Mouse (Mus musculus): ENCODE measurements around the gene Wfdc21.

The Wfdc21 gene

GRCm38 (mm10) chr11:83786835-83787234, 40.1 kb downstream of the Wfdc21 start:
- peaks cover 20% of the 10 kb centered on the region for H3K36me3 ChIP-seq (ENCODE audit: insufficient read depth, low read length)
- no peaks in the 10 kb centered on the region for H3K9me3 ChIP-seq (ENCODE audit: low read length)
- peaks cover 10% of the 10 kb centered on the region for H3K27me3 ChIP-seq (ENCODE audit: insufficient read depth, low read length)
- TF ChIP-seq NANOG (IDR thresholded peaks at IDR 0.05; ENCODE audit: borderline replicate concordance, low read length), result no peak
- TF ChIP-seq CTCF (conservative IDR thresholded peaks at IDR 0.05; ENCODE audit: low read length), result no peak
- no peak for TF ChIP-seq POU5F1 (IDR thresholded peaks at IDR 0.05; ENCODE audit: borderline replicate concordance, low read length)
- 0 out of 2 replicates have a peak overlapping the region, but pooled peaks have one; percentile 2 for H3K4me3 ChIP-seq (replicated peaks; ENCODE audit: low read length)
- peaks cover 44% of the 10 kb centered on the region for H3K4me1 ChIP-seq (replicated peaks; ENCODE audit: low read depth, low read length)

- TF ChIP-seq NANOG (IDR thresholded peaks at IDR 0.05; ENCODE audit: borderline replicate concordance, low read length) (no peak), CTCF (conservative IDR thresholded peaks at IDR 0.05; ENCODE audit: low read length) (peak; percentile 59)
- peaks cover 44% of the 10 kb centered on the region for H3K4me1 ChIP-seq (replicated peaks; ENCODE audit: low read depth, low read length)
- H3K36me3 ChIP-seq (ENCODE audit: insufficient read depth, low read length), result peaks cover 14% of the 10 kb centered on the region
- 0 out of 2 replicates have a peak overlapping the region, but pooled peaks have one; percentile 2 for H3K4me3 ChIP-seq (replicated peaks; ENCODE audit: low read length)
- H3K9me3 ChIP-seq (ENCODE audit: low read length), result no peaks in the 10 kb centered on the region; the same call in 1 of the 2 replicates
- peaks cover 10% of the 10 kb centered on the region for H3K27me3 ChIP-seq (ENCODE audit: insufficient read depth, low read length)
These were observed 40.8 kb downstream of the Wfdc21 start for GRCm38 (mm10) chr11:83787401-83788021.

GRCm38 (mm10) chr11:83788331-83788730, 41.6 kb downstream of the Wfdc21 start:
- Histone ChIP-seq H3K4me3 (replicated peaks; ENCODE audit: low read length) (no peak overlapping the region), H3K4me1 (replicated peaks; ENCODE audit: low read depth, low read length) (peaks cover 42% of the 10 kb centered on the region), H3K36me3 (ENCODE audit: insufficient read depth, low read length) (peaks cover 6% of the 10 kb centered on the region), H3K27me3 (ENCODE audit: insufficient read depth, low read length) (peaks cover 10% of the 10 kb centered on the region), H3K9me3 (ENCODE audit: low read length) (no peaks in the 10 kb centered on the region; the same call in 1 of the 2 replicates)
- TF ChIP-seq NANOG (IDR thresholded peaks at IDR 0.05; ENCODE audit: borderline replicate concordance, low read length) (no peak), POU5F1 (IDR thresholded peaks at IDR 0.05; ENCODE audit: borderline replicate concordance, low read length) (no peak), CTCF (conservative IDR thresholded peaks at IDR 0.05; ENCODE audit: low read length) (no peak)

GRCm38 (mm10) chr11:83789259-83789658, 42.5 kb downstream of the Wfdc21 start:
- TF ChIP-seq CTCF (conservative IDR thresholded peaks at IDR 0.05; ENCODE audit: low read length) (no peak), POU5F1 (IDR thresholded peaks at IDR 0.05; ENCODE audit: borderline replicate concordance, low read length) (no peak), NANOG (IDR thresholded peaks at IDR 0.05; ENCODE audit: borderline replicate concordance, low read length) (no peak)
- Histone ChIP-seq H3K4me1 (replicated peaks; ENCODE audit: low read depth, low read length) (peaks cover 37% of the 10 kb centered on the region), H3K27me3 (ENCODE audit: insufficient read depth, low read length) (peaks cover 12% of the 10 kb centered on the region)

GRCm38 (mm10) chr11:83791133-83791532, 44.4 kb downstream of the Wfdc21 start:
- no peaks in the 10 kb centered on the region; the same call in 1 of the 2 replicates for H3K9me3 ChIP-seq (ENCODE audit: low read length)
- H3K4me3 ChIP-seq (replicated peaks; ENCODE audit: low read length), result no peak overlapping the region
- TF ChIP-seq NANOG (IDR thresholded peaks at IDR 0.05; ENCODE audit: borderline replicate concordance, low read length), result no peak
- no peaks in the 10 kb centered on the region for H3K36me3 ChIP-seq (ENCODE audit: insufficient read depth, low read length)
- H3K27me3 ChIP-seq (ENCODE audit: insufficient read depth, low read length), result peaks cover 18% of the 10 kb centered on the region
- H3K4me1 ChIP-seq (replicated peaks; ENCODE audit: low read depth, low read length), result peaks cover 30% of the 10 kb centered on the region

More at GRCm38 (mm10) chr11:83789259-83789658, 42.5 kb downstream of the Wfdc21 start:
- Histone ChIP-seq H3K4me3 (replicated peaks; ENCODE audit: low read length) (no peak overlapping the region), H3K9me3 (ENCODE audit: low read length) (no peaks in the 10 kb centered on the region; the same call in 1 of the 2 replicates), H3K36me3 (ENCODE audit: insufficient read depth, low read length) (no peaks in the 10 kb centered on the region)

GRCm38 (mm10) chr11:83792316-83792914, 45.7 kb downstream of the Wfdc21 start:
- Histone ChIP-seq H3K4me1 (replicated peaks; ENCODE audit: low read depth, low read length) (peaks cover 27% of the 10 kb centered on the region), H3K4me3 (replicated peaks; ENCODE audit: low read length) (no peak overlapping the region), H3K36me3 (ENCODE audit: insufficient read depth, low read length) (no peaks in the 10 kb centered on the region), H3K9me3 (ENCODE audit: low read length) (no peaks in the 10 kb centered on the region; the same call in 1 of the 2 replicates), H3K27me3 (ENCODE audit: insufficient read depth, low read length) (peaks cover 15% of the 10 kb centered on the region)
- TF ChIP-seq POU5F1 (IDR thresholded peaks at IDR 0.05; ENCODE audit: borderline replicate concordance, low read length) (no peak), NANOG (IDR thresholded peaks at IDR 0.05; ENCODE audit: borderline replicate concordance, low read length) (no peak), CTCF (conservative IDR thresholded peaks at IDR 0.05; ENCODE audit: low read length) (no peak)

GRCm38 (mm10) chr11:83793264-83793663, 46.5 kb downstream of the Wfdc21 start:
- no peak overlapping the region for H3K4me3 ChIP-seq (replicated peaks; ENCODE audit: low read length)
- H3K9me3 ChIP-seq (ENCODE audit: low read length), result no peaks in the 10 kb centered on the region; the same call in 1 of the 2 replicates
- no peak for TF ChIP-seq NANOG (IDR thresholded peaks at IDR 0.05; ENCODE audit: borderline replicate concordance, low read length)
- no peak for TF ChIP-seq CTCF (conservative IDR thresholded peaks at IDR 0.05; ENCODE audit: low read length)
- no peak for TF ChIP-seq POU5F1 (IDR thresholded peaks at IDR 0.05; ENCODE audit: borderline replicate concordance, low read length)
- peaks cover 14% of the 10 kb centered on the region for H3K27me3 ChIP-seq (ENCODE audit: insufficient read depth, low read length)
- no peaks in the 10 kb centered on the region for H3K36me3 ChIP-seq (ENCODE audit: insufficient read depth, low read length)
- peaks cover 24% of the 10 kb centered on the region for H3K4me1 ChIP-seq (replicated peaks; ENCODE audit: low read depth, low read length)

GRCm38 (mm10) chr11:83796112-83796511, 49.4 kb downstream of the Wfdc21 start:
- no peak for TF ChIP-seq POU5F1 (IDR thresholded peaks at IDR 0.05; ENCODE audit: borderline replicate concordance, low read length)
- TF ChIP-seq NANOG (IDR thresholded peaks at IDR 0.05; ENCODE audit: borderline replicate concordance, low read length), result no peak
- no peak for TF ChIP-seq CTCF (conservative IDR thresholded peaks at IDR 0.05; ENCODE audit: low read length)
- no peaks in the 10 kb centered on the region; the same call in 1 of the 2 replicates for H3K9me3 ChIP-seq (ENCODE audit: low read length)
- H3K27me3 ChIP-seq (ENCODE audit: insufficient read depth, low read length), result peaks cover 9% of the 10 kb centered on the region; the same call in 1 of the 2 replicates
- H3K4me3 ChIP-seq (replicated peaks; ENCODE audit: low read length), result no peak overlapping the region
- H3K4me1 ChIP-seq (replicated peaks; ENCODE audit: low read depth, low read length), result peaks cover 40% of the 10 kb centered on the region
- H3K36me3 ChIP-seq (ENCODE audit: insufficient read depth, low read length), result no peaks in the 10 kb centered on the region

All from E14TG2a.4 (cell line).